ENCODE assay signal across 7 mouse cellular contexts in genomic region chr11:66526981-66527320, GRCm38 (mm10). TPM values are rescaled to one million over a fixed set of nuclear protein-coding genes. Genes with fewer than 3 reads are reported as not detected.
DNase-seq lines count a peak whose midpoint lies in the region; ATAC-seq lines count a peak whose summit lies in the region.

No protein-coding gene starts in this region.

- H3K9me3 ChIP-seq in liver, embryonic 12.5 days (replicated peaks): no peaks in the 10 kb centered on the region
- H3K9me3 ChIP-seq in forebrain, embryonic 13.5 days (replicated peaks): no peaks in the 10 kb centered on the region
- no peaks in the 10 kb centered on the region for H3K9me3 ChIP-seq in limb, embryonic 12.5 days

- no peak overlapping the region for H3K9ac ChIP-seq in liver, embryonic 12.5 days
- peak overlapping the region; percentile 72 for H3K9ac ChIP-seq in forebrain, embryonic 13.5 days
- H3K9ac ChIP-seq in limb, embryonic 12.5 days (replicated peaks): no peak overlapping the region

- H3K4me1 ChIP-seq in liver, embryonic 12.5 days: no peaks in the 10 kb centered on the region
- H3K4me1 ChIP-seq in forebrain, embryonic 13.5 days: peaks cover 31% of the 10 kb centered on the region
- H3K4me1 ChIP-seq in limb, embryonic 12.5 days (replicated peaks): peaks cover 15% of the 10 kb centered on the region; the same call in 1 of the 2 replicates

- 9% methylated on average over 5 of the region's 5 CpGs for WGBS in liver, embryonic 12.5 days (ENCODE audit: insufficient replicate concordance)
- 5% methylated on average over 5 of the region's 5 CpGs for WGBS in forebrain, embryonic 13.5 days
- 4% methylated on average over 5 of the region's 5 CpGs for WGBS in limb, embryonic 12.5 days

- no peak for DNase-seq in liver
- DNase-seq in retina, postnatal 1 day: peak; percentile 43
- DNase-seq in adrenal gland, postnatal 36 days: no peak
- DNase-seq in embryo, embryonic 9.5 days (ENCODE audit: extremely low spot score): no peak

- no peaks in the 10 kb centered on the region for H3K36me3 ChIP-seq in liver, embryonic 12.5 days
- H3K36me3 ChIP-seq in forebrain, embryonic 13.5 days (ENCODE audit: poor library complexity, severe bottlenecking): no peaks in the 10 kb centered on the region
- no peaks in the 10 kb centered on the region for H3K36me3 ChIP-seq in limb, embryonic 12.5 days

- H3K4me3 ChIP-seq in liver, embryonic 12.5 days: 0 out of 2 replicates have a peak overlapping the region, but pooled peaks have one; percentile 48
- peak overlapping the region; percentile 67 for H3K4me3 ChIP-seq in forebrain, embryonic 13.5 days
- H3K4me3 ChIP-seq in limb, embryonic 12.5 days (replicated peaks): peak overlapping the region; percentile 56

- H3K4me2 ChIP-seq in liver, embryonic 12.5 days: peak overlapping the region; percentile 62
- H3K4me2 ChIP-seq in forebrain, embryonic 13.5 days: peak overlapping the region; percentile 91
- H3K4me2 ChIP-seq in limb, embryonic 12.5 days: peak overlapping the region; percentile 92

- no peak for ATAC-seq in liver, embryonic 12.5 days
- ATAC-seq in forebrain, embryonic 13.5 days: no peak; the same call in 1 of the 2 replicates
- no peak for ATAC-seq in limb, embryonic 12.5 days (ENCODE audit: insufficient number of reproducible peaks, insufficient read depth, low FRiP score, low TSS enrichment, low read depth)

- no peak overlapping the region for H3K27ac ChIP-seq in liver, embryonic 12.5 days
- no peak overlapping the region for H3K27ac ChIP-seq in forebrain, embryonic 13.5 days
- H3K27ac ChIP-seq in limb, embryonic 12.5 days: no peak overlapping the region

- H3K27me3 ChIP-seq in liver, embryonic 12.5 days (replicated peaks): peaks cover 79% of the 10 kb centered on the region
- H3K27me3 ChIP-seq in forebrain, embryonic 13.5 days: peaks cover 89% of the 10 kb centered on the region
- H3K27me3 ChIP-seq in limb, embryonic 12.5 days: peaks cover 91% of the 10 kb centered on the region

RNA-seq across cellular contexts. Expression of gene Shisa6, which starts 1.2 kb away (rescaled TPM):
- 0.08 TPM in 1 of 2 replicates, not detected in the other for polyA plus RNA-seq in liver, embryonic 12.5 days (2016; fragmentation: Nextera tagmentation; extraction: Ambion mirVana)
- polyA plus RNA-seq in forebrain, embryonic 13.5 days (2015; fragmentation: Nextera tagmentation; extraction: Ambion mirVana): 1.5 and 1.7 TPM in 2 replicates
- polyA plus RNA-seq in limb, embryonic 12.5 days (2016; fragmentation: Nextera tagmentation; extraction: Ambion mirVana): 0.18 and 0.20 TPM in 2 replicates
- total RNA-seq in adrenal gland, postnatal 36 days (2021): under 1 TPM; 0.07 to 0.46 TPM
